Mouse (Mus musculus): ENCODE results near the gene Serpinb1b. TPM values are rescaled to one million over a fixed set of nuclear protein-coding genes. Genes with fewer than 3 reads are reported as not detected.
A peak's percentile ranks its signal among the peaks of the same experiment; 100 is the strongest.
"Not testable (repeated sequence)": the region's sequence is repeated elsewhere in the genome, so short reads cannot be mapped to it uniquely, and the experiment has no call there.

Serpinb1b gene
- 0.23 and 0.41 TPM in 2 replicates for total RNA-seq (2021)
- long read RNA-seq, experiment 1, partial matches to known transcripts = 0 of 1 reads
- long read RNA-seq, experiment 1, other reads (novel, unspliced or antisense) = 1 of 1 reads
- long read RNA-seq, experiment 2 = 0 reads

GRCm38 (mm10) chr13:33078056-33078705, at the start of gene Serpinb1b:
TSS of gene Serpinb1b (plus strand) at chr13:33078575.
- peak; percentile 24 for DNase-seq

- DNase-seq = not testable (repeated sequence)
Observed at GRCm38 (mm10) chr13:33029478-33029877, 48.9 kb upstream of the Serpinb1b start.

DNA sequence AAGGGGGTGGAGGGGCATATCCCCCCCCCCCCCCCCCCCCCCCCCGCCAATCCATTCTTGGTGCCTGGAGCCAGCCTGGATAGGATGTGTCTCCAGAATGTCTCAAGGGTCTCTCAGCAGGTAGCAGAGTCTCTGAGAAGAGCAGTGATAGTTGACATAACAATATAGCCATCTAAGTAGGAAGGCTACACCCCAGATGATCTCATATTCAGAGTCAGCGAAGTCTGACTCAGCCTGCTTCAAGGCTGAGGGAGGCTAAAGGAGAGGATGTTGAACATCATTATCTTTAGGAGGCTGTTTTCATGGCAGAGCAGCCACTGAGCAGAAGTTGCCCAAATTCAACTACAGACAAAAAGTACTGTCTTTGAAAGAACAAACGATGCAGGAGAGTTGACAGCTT, 48.1 kb upstream of the Serpinb1b start:
- DNase-seq = peak; percentile 24

DNA sequence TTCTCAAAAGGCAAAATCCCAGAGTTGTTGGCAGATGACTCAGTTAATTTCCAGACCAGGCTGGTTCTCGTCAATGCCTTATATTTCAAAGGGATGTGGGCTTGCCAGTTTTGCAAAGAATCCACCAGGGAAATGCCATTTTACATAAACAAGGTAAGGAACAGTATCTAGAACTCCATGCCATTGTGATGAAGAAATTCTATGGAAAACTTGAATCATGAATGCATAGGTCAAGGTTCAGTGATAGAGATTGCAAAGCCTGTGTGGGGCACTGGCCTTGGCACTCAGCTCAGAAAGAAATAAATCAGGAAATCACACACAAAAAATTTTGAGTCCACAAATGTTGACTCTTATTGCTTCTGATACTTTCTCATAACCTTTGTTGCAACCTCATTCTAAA, 42.9 kb upstream of the Serpinb1b start:
- peak; percentile 19 for DNase-seq

DNA sequence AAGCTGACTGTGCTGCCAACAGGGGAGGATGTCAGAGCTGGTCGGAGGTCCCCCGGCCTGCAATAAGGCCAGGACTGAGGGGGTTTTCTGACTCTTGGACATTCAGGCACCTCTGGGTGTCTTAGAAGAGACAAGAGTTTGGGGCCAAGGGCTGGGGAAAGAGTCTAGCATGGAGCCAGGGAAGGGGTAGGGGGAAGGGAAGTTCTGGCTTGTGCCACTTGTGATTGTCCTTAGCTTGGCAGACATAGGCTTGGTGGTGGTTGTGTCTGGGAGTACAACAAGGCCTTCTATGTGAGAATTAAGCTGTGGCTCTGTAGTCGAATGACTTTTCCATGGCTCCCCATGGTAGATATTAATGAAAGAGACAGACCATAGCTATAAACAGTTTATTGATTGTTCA, 34.8 kb upstream of the Serpinb1b start:
- DNase-seq = no peak

GRCm38 (mm10) chr13:33047234-33047633, 31.1 kb upstream of the Serpinb1b start:
- DNase-seq = no peak

DNA sequence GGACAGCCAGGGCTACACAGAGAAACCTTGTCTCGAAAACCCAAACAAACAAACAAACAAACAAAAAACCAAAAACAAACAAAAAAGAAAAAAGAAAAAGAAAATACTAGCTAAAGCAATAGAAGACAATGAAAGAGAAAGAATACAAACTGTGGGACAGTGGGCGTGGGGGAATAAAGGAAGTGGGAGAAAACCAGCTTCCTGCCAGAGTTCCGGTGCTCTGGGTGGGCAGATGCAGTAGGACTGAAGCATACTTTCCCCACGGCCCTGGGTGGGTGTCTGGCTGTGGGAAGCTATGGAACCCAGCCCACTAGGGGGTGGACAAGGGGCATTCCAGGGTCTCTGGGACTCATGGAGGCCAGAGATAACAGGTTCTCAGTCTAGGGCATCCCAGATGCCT, 30.2 kb upstream of the Serpinb1b start:
- no peak for DNase-seq

- no peak for DNase-seq
Observed at GRCm38 (mm10) chr13:33051697-33052096, 26.7 kb upstream of the Serpinb1b start.

DNA sequence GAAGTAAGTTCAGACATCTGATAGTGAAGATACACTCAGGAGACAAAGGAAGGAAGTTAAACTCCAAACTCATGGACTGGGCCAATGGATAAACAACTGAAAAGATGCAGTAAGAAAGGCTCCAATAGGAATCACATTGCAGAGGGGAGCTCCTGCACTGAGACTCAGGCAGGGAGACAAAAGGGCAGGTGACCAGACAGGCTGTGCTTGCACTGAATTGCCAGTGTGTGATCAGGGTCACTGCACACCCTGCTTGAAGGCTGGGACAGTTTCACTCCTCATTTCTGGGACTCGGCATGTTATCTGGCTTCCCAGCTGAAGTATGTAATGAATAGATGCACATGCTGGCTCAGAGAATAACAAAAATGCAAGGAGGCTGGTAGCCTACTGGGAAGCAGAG, 15.3 kb upstream of the Serpinb1b start:
- no peak for DNase-seq

DNA sequence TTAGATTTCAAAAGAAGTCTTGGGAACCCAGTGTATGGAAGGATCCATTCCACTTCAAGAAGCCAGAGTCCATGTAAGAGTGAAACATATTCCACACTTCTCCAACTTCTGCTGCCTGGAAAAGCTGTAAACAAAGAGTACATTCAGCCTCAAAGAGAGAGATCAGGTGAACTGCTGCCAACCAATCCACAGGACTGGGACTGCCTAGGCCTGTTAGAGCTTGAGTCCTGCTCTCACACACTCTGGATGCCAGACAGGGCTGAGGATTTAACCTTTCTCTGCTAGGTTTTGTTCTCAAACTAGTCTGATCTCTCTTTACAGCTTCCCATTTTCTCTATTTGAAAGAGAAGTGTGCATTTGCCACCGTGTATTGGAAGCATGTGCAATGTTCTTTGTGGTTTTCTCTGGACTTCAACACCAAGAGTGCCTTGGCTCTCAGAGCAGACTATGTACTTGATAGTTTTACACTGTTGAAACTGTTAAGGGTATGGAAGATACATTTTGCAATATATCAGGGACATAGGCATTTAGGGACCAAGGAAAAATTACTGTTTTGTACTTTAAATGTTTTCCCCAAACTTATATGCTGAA, 10.9 kb upstream of the Serpinb1b start:
- no peak for DNase-seq

GRCm38 (mm10) chr13:33068164-33068563, 10.2 kb upstream of the Serpinb1b start:
- DNase-seq = no peak

DNA sequence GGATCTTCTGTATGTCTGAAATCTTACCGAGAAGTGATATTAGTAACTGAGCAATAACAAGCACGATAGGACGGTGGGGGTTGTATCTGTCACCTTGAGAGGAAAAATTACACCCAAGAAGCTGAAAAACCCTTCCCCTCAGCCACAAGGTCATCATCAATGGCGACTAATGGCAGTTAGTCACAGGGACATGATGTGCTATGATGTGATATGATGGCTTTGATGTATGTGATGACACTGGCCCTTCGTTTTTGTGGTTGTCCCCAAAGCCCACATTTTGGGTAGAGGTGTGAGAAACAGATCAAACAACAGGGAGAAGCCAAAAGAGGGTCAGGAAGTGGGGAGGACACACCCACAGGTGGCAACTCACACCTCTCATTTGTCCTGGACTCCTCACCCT, 6.6 kb upstream of the Serpinb1b start:
- no peak for DNase-seq

GRCm38 (mm10) chr13:33074029-33074428, 4.3 kb upstream of the Serpinb1b start:
- DNase-seq = peak; percentile 79

GRCm38 (mm10) chr13:33076247-33076646, 2.1 kb upstream of the Serpinb1b start:
- no peak for DNase-seq

DNA sequence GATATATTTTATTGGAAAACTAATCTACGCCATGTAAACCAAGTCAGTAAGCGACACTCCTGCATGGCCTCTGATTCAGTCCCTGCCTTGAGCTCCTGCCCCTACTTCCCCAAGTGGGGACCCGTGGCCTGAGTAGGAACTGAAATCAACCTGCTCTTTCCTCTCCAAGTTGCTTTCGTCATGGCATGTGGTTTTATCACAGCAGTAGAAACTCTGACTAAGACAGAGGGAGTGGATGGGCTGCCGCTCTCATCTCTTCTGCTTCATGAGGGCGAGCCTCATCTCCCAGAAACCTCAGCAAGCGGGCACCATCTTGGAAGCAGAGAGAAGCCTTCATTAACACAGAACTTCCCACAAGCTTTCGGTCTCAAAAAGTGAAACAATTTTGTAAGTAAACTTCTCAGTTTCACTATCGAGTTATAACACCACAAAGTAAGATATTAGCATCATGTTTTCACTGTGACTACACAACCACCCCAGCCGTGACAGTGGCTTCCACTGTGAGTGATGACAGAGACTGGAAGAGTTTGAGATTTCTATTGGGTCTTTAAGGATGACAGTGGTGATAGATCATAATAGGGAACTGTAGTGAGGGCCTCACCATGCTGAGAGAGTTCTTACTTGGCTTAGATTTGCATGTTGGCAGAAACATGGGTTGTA, 1.2 kb upstream of the Serpinb1b start:
- no peak for DNase-seq

GRCm38 (mm10) chr13:33079391-33079790, 1.0 kb downstream of the Serpinb1b start:
- no peak for DNase-seq

DNA sequence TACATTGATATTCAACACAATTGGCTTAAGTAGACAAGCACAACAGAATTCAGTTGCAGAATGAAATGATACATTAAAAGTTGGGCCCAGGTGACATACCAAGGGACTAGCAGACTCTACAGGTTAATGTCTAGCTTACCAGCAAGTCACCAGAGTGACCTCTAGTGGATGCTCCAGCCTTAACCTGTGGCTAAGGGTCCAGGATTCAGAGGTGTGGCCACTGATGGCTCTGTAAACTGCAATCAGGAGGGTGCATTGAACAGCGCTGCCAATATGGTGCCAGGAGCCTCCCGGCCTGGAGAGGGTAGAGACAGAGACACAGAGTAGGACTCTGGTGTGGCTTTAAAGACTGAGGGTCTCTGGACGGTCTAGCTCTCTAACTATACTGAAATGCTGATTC, 2.0 kb downstream of the Serpinb1b start:
- no peak for DNase-seq

DNA sequence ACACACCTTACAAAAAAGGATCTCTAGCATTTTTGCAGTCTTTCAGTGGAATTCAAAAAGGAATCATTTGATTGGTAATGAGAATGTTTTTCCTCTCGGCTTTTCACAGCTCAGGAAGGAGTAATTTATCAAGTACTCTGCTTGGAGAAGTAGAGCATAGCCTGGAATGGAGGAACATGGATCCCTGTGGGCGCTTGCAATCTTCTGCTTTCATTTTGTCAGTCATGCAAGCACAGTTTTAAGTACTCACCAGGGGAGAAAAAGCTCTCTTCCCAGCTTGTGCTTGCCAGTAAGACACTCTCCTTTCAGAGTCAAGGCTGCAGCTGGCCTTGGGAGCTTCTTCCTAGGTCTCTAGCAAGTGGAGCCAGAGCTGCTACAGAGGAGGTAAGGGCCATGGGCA, 5.5 kb downstream of the Serpinb1b start:
- no peak for DNase-seq

DNA sequence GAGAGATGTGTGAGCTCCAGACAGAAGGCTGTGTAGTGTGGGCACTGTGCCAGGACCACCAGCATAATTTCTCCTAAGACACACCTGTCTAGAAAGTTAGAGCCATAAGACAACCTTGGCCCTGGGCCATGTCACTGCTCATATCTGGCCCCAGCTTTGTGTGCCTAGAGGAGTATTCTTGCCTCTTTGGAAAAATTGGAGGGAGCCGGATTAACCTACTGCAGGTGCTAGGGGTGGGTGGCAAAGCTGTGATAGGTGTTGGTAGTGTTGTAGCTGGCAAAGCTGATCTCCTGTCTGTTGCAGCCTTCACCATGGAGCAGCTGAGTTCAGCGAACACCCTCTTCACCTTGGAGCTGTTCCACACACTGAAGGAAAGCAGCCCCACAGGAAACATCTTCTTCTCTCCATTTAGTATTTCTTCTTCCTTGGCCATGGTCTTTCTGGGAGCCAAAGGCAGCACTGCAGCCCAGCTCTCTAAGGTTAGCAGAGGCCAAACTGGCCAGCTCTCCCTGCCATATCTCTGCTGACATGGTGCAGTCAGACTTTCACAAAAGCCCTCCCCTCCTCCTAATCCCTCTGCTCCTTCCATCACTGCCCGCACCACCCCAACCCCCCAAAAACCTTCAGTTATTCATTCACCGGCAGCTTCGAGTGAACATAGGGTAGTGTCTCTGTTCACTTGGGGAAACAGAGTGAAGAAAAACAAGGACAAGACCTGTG, 6.8 kb downstream of the Serpinb1b start:
- DNase-seq = no peak

DNA sequence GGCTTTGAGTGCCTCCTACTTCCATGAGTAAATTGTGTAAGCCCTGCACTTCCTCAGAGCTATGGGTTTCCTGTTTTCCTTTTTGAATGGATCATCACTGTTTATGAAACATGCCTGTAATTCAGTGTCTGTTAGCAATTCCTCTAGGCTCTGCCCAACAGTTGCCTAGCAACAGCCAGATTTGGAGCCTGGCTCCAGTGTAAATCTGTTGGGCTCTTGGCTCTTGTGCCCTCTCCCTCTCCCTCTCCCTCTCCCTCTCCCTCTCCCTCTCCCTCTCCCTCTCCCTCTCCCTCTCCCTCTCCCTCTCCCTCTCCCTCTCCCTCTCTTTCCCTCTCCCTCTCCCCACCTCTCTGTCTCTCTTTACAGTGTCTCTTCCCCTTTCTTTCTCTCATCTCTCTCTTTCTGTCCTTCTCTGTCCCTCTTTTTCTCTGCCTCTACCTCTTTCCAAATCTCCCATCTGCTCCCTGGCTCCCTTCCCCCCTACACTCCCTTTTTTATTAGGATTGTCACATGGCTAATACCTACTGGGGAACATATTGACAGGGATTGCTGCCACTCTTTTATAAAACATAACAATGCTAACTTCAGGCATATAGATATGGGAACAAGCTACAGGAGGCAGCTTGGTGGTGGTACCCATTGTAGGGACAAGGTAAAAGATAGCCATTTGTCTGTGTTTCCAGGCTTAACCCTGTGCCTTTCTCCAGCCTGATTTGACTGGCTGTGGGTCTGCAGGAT, 7.5 kb downstream of the Serpinb1b start:
- peak; percentile 54 for DNase-seq

- no peak for DNase-seq
Observed at GRCm38 (mm10) chr13:33089566-33089965, 11.2 kb downstream of the Serpinb1b start.

- DNase-seq = no peak
Observed at GRCm38 (mm10) chr13:33090546-33090945, 12.2 kb downstream of the Serpinb1b start.

Measured in adrenal gland, postnatal 14 days (tissue).